In the genomic region with DNA sequence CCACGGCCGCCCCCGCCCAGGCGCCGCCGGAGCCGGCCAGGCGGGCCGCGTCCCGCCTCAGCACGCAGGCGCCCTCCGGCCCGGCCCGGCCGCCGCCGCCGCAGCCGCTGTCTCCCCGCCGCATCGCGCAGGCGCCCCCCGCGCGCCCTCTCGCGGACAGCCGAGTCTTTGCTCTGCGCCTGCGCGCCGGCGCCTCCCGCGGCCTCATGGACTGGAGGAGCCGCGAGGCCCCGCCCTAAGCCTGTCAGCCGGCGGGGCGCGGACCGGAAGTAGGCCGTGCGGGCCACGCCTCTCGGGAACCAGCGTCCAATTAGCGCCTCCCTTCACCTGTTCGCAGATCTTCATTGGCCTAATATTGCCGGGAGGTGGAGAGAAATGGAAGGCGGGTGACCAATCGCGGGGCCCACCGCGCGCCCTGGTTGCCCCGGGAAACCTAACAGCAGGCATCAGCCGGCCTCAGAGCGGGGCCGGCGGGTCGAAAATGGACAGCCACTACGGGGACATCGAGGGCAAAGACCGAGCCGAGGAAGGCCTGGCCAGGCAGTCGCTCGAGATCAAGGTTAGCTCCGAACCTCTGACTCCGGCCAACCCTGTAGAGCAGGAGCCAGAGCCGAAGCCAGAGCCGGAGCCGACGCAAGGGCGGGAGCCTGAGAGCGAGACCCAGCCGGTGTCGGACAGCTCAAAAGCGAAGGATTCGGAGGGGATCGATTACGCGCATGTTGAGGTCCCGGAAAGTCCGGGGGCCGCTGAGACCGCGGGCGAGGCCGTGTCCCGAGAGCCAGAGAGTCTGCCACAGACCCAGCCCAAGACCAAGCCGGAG, we compare ENCODE assay signal across 7 mouse cellular contexts. TPM values are rescaled to one million over a fixed set of nuclear protein-coding genes. Genes with fewer than 3 reads are reported as not detected.
DNase-seq lines count a peak whose midpoint lies in the region; ATAC-seq lines count a peak whose summit lies in the region.

Gene Tada2b (minus strand): TSS at position 115 of the 820 bp plus-strand sequence.
Gene Ccdc96 (plus strand): TSS at position 418 of the 820 bp plus-strand sequence.

- peak; percentile 99 for ATAC-seq in intestine, embryonic 15.5 days

- H3K9ac ChIP-seq in intestine, embryonic 15.5 days: peak within 1 kb of the TSS; percentile 91

- peaks cover 10% of the 10 kb centered on the region; the same call in 1 of the 2 replicates for H3K27me3 ChIP-seq in intestine, embryonic 15.5 days (replicated peaks)
- peaks cover 16% of the 10 kb centered on the region for H3K27me3 ChIP-seq in midbrain, embryonic 10.5 days (ENCODE audit: low read depth, poor library complexity, severe bottlenecking)

- H3K4me2 ChIP-seq in intestine, embryonic 15.5 days (replicated peaks): peak within 1 kb of the TSS; percentile 97

- H3K9me3 ChIP-seq in intestine, embryonic 15.5 days: no peaks in the 10 kb centered on the region
- H3K9me3 ChIP-seq in midbrain, embryonic 10.5 days (replicated peaks): peaks cover 6% of the 10 kb centered on the region; the same call in 1 of the 2 replicates

- H3K4me3 ChIP-seq in intestine, embryonic 15.5 days (replicated peaks): peak within 1 kb of the TSS; percentile 93
- H3K4me3 ChIP-seq in midbrain, embryonic 10.5 days: peak within 1 kb of the TSS; percentile 92

- peak; percentile 99 for DNase-seq in adrenal gland, adult 2 months
- DNase-seq in embryo, embryonic 11.5 days (ENCODE audit: low read depth, low spot score): peak; percentile 97
- DNase-seq in gastrocnemius, postnatal 36 days: peak; percentile 94 to 96
- DNase-seq in left cerebral cortex, postnatal 25 days (ENCODE audit: low spot score in 2 of 2): peak; percentile 99
- peak; percentile 98 for DNase-seq in midbrain, embryonic 10.5 days (ENCODE audit: low spot score)
- DNase-seq in right cerebral cortex, postnatal 4 days: peak; percentile 95

- peak within 1 kb of the TSS; percentile 71 for H3K27ac ChIP-seq in intestine, embryonic 15.5 days
- H3K27ac ChIP-seq in midbrain, embryonic 10.5 days (replicated peaks): peak within 1 kb of the TSS; percentile 91

- WGBS in intestine, embryonic 15.5 days: under 1% methylated on average over 86 of the region's 97 CpGs
- WGBS in midbrain, embryonic 10.5 days: 4% methylated on average over 97 of the region's 97 CpGs

- H3K36me3 ChIP-seq in intestine, embryonic 15.5 days: no peaks in the 10 kb centered on the region
- peaks cover 17% of the 10 kb centered on the region for H3K36me3 ChIP-seq in midbrain, embryonic 10.5 days

- intact Hi-C loops in gastrocnemius, postnatal 36 days (cut with DNase I): loop anchor here (5.0 kb wide), 1 partner anchor 98 kb away; no protein-coding TSS in a partner anchor
- intact Hi-C loops in left cerebral cortex, postnatal 25 days (cut with DNase I): loop anchor here (5.0 kb wide), 2 partner anchors 48 to 98 kb away; no protein-coding TSS in a partner anchor

- peaks cover 23% of the 10 kb centered on the region for H3K4me1 ChIP-seq in intestine, embryonic 15.5 days (replicated peaks)
- peaks cover 47% of the 10 kb centered on the region for H3K4me1 ChIP-seq in midbrain, embryonic 10.5 days

RNA-seq across cellular contexts. Expression of gene Tada2b, which starts in this region (rescaled TPM):
- 10 to 100 TPM; 31.9 to 39.4 TPM for total RNA-seq in adrenal gland, adult 2 months (2021)
- 24.0 and 25.9 TPM in 2 replicates for polyA plus RNA-seq in adrenal gland, adult 2 months (2012; rRNA removed)
- total RNA-seq in gastrocnemius, postnatal 36 days (2021): 10 to 100 TPM; 11.6 to 13.0 TPM
- 1.8 and 1.9 TPM in 2 replicates for polyA plus RNA-seq in intestine, embryonic 15.5 days (2015; fragmentation: Nextera tagmentation; extraction: Ambion mirVana)
- 10 to 100 TPM; 25.1 to 27.1 TPM for total RNA-seq in left cerebral cortex, postnatal 25 days (2021)
- 2.0 and 2.3 TPM in 2 replicates for polyA plus RNA-seq in midbrain, embryonic 10.5 days (2016; fragmentation: Nextera tagmentation; extraction: Ambion mirVana)

RNA-seq across cellular contexts. Expression of gene Ccdc96, which starts in this region (rescaled TPM):
- total RNA-seq in adrenal gland, adult 2 months (2021): under 1 TPM; 0.35 to 0.52 TPM
- 0.10 TPM in 1 of 2 replicates, not detected in the other for polyA plus RNA-seq in adrenal gland, adult 2 months (2012; rRNA removed)
- total RNA-seq in gastrocnemius, postnatal 36 days (2021): under 1 TPM; 0.10 to 0.15 TPM
- 0.19 and 0.33 TPM in 2 replicates for polyA plus RNA-seq in intestine, embryonic 15.5 days (2015; fragmentation: Nextera tagmentation; extraction: Ambion mirVana)
- total RNA-seq in left cerebral cortex, postnatal 25 days (2021): 1 to 10 TPM; 1.0 to 1.2 TPM
- polyA plus RNA-seq in midbrain, embryonic 10.5 days (2016; fragmentation: Nextera tagmentation; extraction: Ambion mirVana): 4.3 and 5.0 TPM in 2 replicates

Comparison
In these comparisons a context has a peak if more than half of its experiments do, and no peak if none do; other contexts are left out.
1. Peak in every context shown above with its lines: DNase-seq, ATAC-seq, H3K4me3 ChIP-seq and H3K27ac ChIP-seq.